Comparison of ENCODE assay signal across 30 mouse cellular contexts in the genomic region with DNA sequence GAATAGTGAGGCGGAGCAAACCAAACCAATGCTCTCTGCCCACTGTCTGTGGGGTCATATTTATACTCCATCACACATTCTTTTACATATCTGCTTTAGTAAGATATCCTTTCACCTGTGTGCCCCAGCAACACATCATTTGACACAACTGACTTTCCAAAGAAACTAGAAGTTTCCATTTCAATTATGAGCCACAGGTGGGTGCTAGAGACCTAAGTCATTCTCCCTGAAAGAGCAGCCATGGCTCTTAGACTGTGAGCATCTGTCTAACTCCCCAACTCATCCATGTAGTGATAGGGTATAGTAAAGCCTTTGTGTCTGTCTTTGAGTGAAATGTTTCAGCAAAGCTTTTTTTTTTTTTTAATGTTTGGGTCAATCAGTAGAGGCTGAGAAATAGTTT. TPM values are rescaled to one million over a fixed set of nuclear protein-coding genes. Genes with fewer than 3 reads are reported as not detected.
DNase-seq lines count a peak whose midpoint lies in the region; ATAC-seq and TF ChIP-seq lines count a peak whose summit lies in the region.
"Had no signal": no experiment of that assay in that cellular context is flagged by ENCODE, and none has a peak within 500 bp of the region (broad histone marks: within the 10 kb centered on the region; RNA-seq: fewer than 3 reads in every experiment).

No protein-coding gene starts in this region.

- peaks cover 3% of the 10 kb centered on the region; the same call in 1 of the 2 replicates for H3K9me3 ChIP-seq in intestine, postnatal 0 days (ENCODE audit: control insufficient read depth)
- no peaks in the 10 kb centered on the region for H3K9me3 ChIP-seq in intestine, embryonic 15.5 days
- no peaks in the 10 kb centered on the region for H3K9me3 ChIP-seq in lung, postnatal 0 days (ENCODE audit: low read length)
- H3K9me3 ChIP-seq in stomach, postnatal 0 days (ENCODE audit: control insufficient read depth, low read length): no peaks in the 10 kb centered on the region
- H3K9me3 ChIP-seq: forebrain, embryonic 10.5 days; forebrain, embryonic 13.5 days; G1E; hindbrain, embryonic 10.5 days had no signal

- intact Hi-C loops in heart, postnatal 10 days (cut with DNase I): no loop called here

- no peak overlapping the region for H3K9ac ChIP-seq in intestine, postnatal 0 days (ENCODE audit: low read depth, low read length)
- no peak overlapping the region for H3K9ac ChIP-seq in intestine, embryonic 15.5 days
- H3K9ac ChIP-seq in lung, postnatal 0 days (replicated peaks; ENCODE audit: low read depth): no peak overlapping the region
- no peak overlapping the region for H3K9ac ChIP-seq in stomach, postnatal 0 days (ENCODE audit: low read length)
- H3K9ac ChIP-seq: forebrain, embryonic 13.5 days; heart, embryonic 13.5 days; hindbrain, embryonic 13.5 days had no signal

- no peaks in the 10 kb centered on the region for H3K27me3 ChIP-seq in intestine, postnatal 0 days (replicated peaks; ENCODE audit: control insufficient read depth, insufficient read depth, low read length)
- H3K27me3 ChIP-seq in intestine, embryonic 15.5 days (replicated peaks): no peaks in the 10 kb centered on the region
- no peaks in the 10 kb centered on the region for H3K27me3 ChIP-seq in lung, postnatal 0 days (replicated peaks; ENCODE audit: insufficient read depth, low read length)
- H3K27me3 ChIP-seq in stomach, postnatal 0 days (ENCODE audit: control insufficient read depth, insufficient read depth, low read length): no peaks in the 10 kb centered on the region; the same call in 1 of the 2 replicates
- H3K27me3 ChIP-seq: CH12.LX had no signal

- 95% methylated on average over 1 of the region's 1 CpGs for WGBS in intestine, postnatal 0 days
- 75% methylated on average over 1 of the region's 1 CpGs for WGBS in intestine, embryonic 15.5 days
- WGBS in lung, postnatal 0 days: 83% methylated on average over 1 of the region's 1 CpGs
- WGBS in stomach, postnatal 0 days: 91% methylated on average over 1 of the region's 1 CpGs

- ATAC-seq in intestine, postnatal 0 days: no peak
- no peak for ATAC-seq in intestine, embryonic 15.5 days
- no peak for ATAC-seq in lung, postnatal 0 days
- no peak for ATAC-seq in stomach, postnatal 0 days (ENCODE audit: low FRiP score, low TSS enrichment)
- ATAC-seq: forebrain, embryonic 13.5 days; hindbrain, embryonic 16.5 days; inflammation-experienced regulatory T-cells, adult 6 months; Patski had no signal

- no peak overlapping the region for H3K27ac ChIP-seq in intestine, postnatal 0 days (ENCODE audit: low read depth, low read length)
- H3K27ac ChIP-seq in intestine, embryonic 15.5 days: no peak overlapping the region
- H3K27ac ChIP-seq in lung, postnatal 0 days (ENCODE audit: low read length): no peak overlapping the region
- H3K27ac ChIP-seq in stomach, postnatal 0 days (replicated peaks): no peak overlapping the region
- H3K27ac ChIP-seq: forebrain, embryonic 10.5 days; forebrain, embryonic 13.5 days; heart, embryonic 13.5 days; hindbrain, embryonic 10.5 days; hindbrain, embryonic 13.5 days had no signal

- no peak overlapping the region for H3K4me2 ChIP-seq in intestine, postnatal 0 days (replicated peaks; ENCODE audit: low read depth)
- H3K4me2 ChIP-seq in intestine, embryonic 15.5 days (replicated peaks): no peak overlapping the region
- no peak overlapping the region for H3K4me2 ChIP-seq in lung, postnatal 0 days (replicated peaks; ENCODE audit: low read depth, low read length)
- H3K4me2 ChIP-seq in stomach, postnatal 0 days (replicated peaks; ENCODE audit: low read depth): no peak overlapping the region
- H3K4me2 ChIP-seq: forebrain, embryonic 13.5 days; heart, embryonic 13.5 days; hindbrain, embryonic 13.5 days had no signal

- no peak for TF ChIP-seq EP300 in lung, postnatal 0 days (IDR thresholded peaks at IDR 0.05)
- TF ChIP-seq EP300 in stomach, postnatal 0 days (optimal IDR thresholded peaks at IDR 0.05): no peak

- peak; percentile 69 for TF ChIP-seq CTCF in intestine, postnatal 0 days (IDR thresholded peaks at IDR 0.05; ENCODE audit: low read depth)
- peak; percentile 35 for TF ChIP-seq CTCF in lung, postnatal 0 days (IDR thresholded peaks at IDR 0.05)
- TF ChIP-seq CTCF in stomach, postnatal 0 days (IDR thresholded peaks at IDR 0.05; ENCODE audit: low read depth): peak; percentile 52

- peak; percentile 9 for DNase-seq in heart, adult 11 months
- DNase-seq in heart, postnatal 10 days: no peak
- DNase-seq in lung, postnatal 0 days (ENCODE audit: low spot score): no peak
- no peak for DNase-seq in lung, postnatal 25 days (ENCODE audit: low spot score)
- DNase-seq in stomach, postnatal 0 days (ENCODE audit: low spot score): no peak
- no peak for DNase-seq in layer of hippocampus, postnatal 10 days (ENCODE audit: low spot score in 2 of 2)
- DNase-seq: adrenal gland, postnatal 10 days; adrenal gland, postnatal 36 days; cerebellum, adult 18-20 months; cerebellum, adult 9-10 months; cerebellum, postnatal 14 days; gastrocnemius, postnatal 25 days; heart, postnatal 36 days had no signal

- no peak overlapping the region for H3K4me3 ChIP-seq in intestine, postnatal 0 days (ENCODE audit: low read depth, low read length)
- H3K4me3 ChIP-seq in intestine, embryonic 15.5 days (replicated peaks): no peak overlapping the region
- H3K4me3 ChIP-seq in lung, postnatal 0 days (ENCODE audit: low read depth, low read length): no peak overlapping the region
- no peak overlapping the region for H3K4me3 ChIP-seq in stomach, postnatal 0 days (ENCODE audit: low read depth, low read length)
- H3K4me3 ChIP-seq: forebrain, embryonic 10.5 days; forebrain, embryonic 13.5 days; heart, embryonic 13.5 days; hindbrain, embryonic 10.5 days; hindbrain, embryonic 13.5 days had no signal

- H3K4me1 ChIP-seq in intestine, postnatal 0 days (replicated peaks; ENCODE audit: control insufficient read depth, insufficient read depth, low read length): no peaks in the 10 kb centered on the region
- no peaks in the 10 kb centered on the region for H3K4me1 ChIP-seq in intestine, embryonic 15.5 days (replicated peaks)
- H3K4me1 ChIP-seq in lung, postnatal 0 days (ENCODE audit: insufficient read depth, low read depth, low read length): no peaks in the 10 kb centered on the region
- no peaks in the 10 kb centered on the region for H3K4me1 ChIP-seq in stomach, postnatal 0 days (replicated peaks; ENCODE audit: control insufficient read depth, insufficient read depth)
- H3K4me1 ChIP-seq: forebrain, embryonic 10.5 days; forebrain, embryonic 13.5 days; heart, embryonic 13.5 days; hindbrain, embryonic 10.5 days; hindbrain, embryonic 13.5 days had no signal

- H3K36me3 ChIP-seq in intestine, postnatal 0 days (ENCODE audit: control insufficient read depth, insufficient read depth): no peaks in the 10 kb centered on the region
- H3K36me3 ChIP-seq in intestine, embryonic 15.5 days: no peaks in the 10 kb centered on the region
- H3K36me3 ChIP-seq in lung, postnatal 0 days (ENCODE audit: insufficient read depth, low read length): no peaks in the 10 kb centered on the region
- H3K36me3 ChIP-seq in stomach, postnatal 0 days (ENCODE audit: control insufficient read depth, insufficient read depth, low read length): no peaks in the 10 kb centered on the region
- H3K36me3 ChIP-seq: forebrain, embryonic 10.5 days; G1E; heart, embryonic 13.5 days; hindbrain, embryonic 10.5 days; hindbrain, embryonic 13.5 days had no signal

RNA-seq across cellular contexts. Expression of gene H2-Ab1, which starts 14.6 kb away (rescaled TPM):
- 1 to 10 TPM; 4.4 to 4.7 TPM for total RNA-seq in heart, postnatal 10 days (2021)
- polyA plus RNA-seq in intestine, postnatal 0 days (2015; fragmentation: Nextera tagmentation; extraction: Ambion mirVana): 53.8 and 53.9 TPM in 2 replicates
- 17.1 and 21.4 TPM in 2 replicates for polyA plus RNA-seq in intestine, embryonic 15.5 days (2015; fragmentation: Nextera tagmentation; extraction: Ambion mirVana)
- 17.8 and 19.2 TPM in 2 replicates for polyA plus RNA-seq in lung, postnatal 0 days (2015; fragmentation: Nextera tagmentation; extraction: Ambion mirVana)
- polyA plus RNA-seq in stomach, postnatal 0 days (2015; fragmentation: Nextera tagmentation; extraction: Ambion mirVana): 19.3 and 20.1 TPM in 2 replicates
- 1 to 10 TPM; 1.6 to 1.8 TPM for total RNA-seq in layer of hippocampus, postnatal 10 days (2021)
- polyA plus RNA-seq: C2C12 had no signal

RNA-seq across cellular contexts. Expression of gene H2-Aa, which starts 15.5 kb away (rescaled TPM):
- 1 to 10 TPM; 4.9 to 5.4 TPM for total RNA-seq in heart, postnatal 10 days (2021)
- 35.8 and 41.2 TPM in 2 replicates for polyA plus RNA-seq in intestine, postnatal 0 days (2015; fragmentation: Nextera tagmentation; extraction: Ambion mirVana)
- polyA plus RNA-seq in intestine, embryonic 15.5 days (2015; fragmentation: Nextera tagmentation; extraction: Ambion mirVana): 10.2 TPM in 2 replicates
- 15.8 and 20.6 TPM in 2 replicates for polyA plus RNA-seq in lung, postnatal 0 days (2015; fragmentation: Nextera tagmentation; extraction: Ambion mirVana)
- polyA plus RNA-seq in stomach, postnatal 0 days (2015; fragmentation: Nextera tagmentation; extraction: Ambion mirVana): 6.8 and 8.2 TPM in 2 replicates
- under 1 TPM; 0.64 to 0.69 TPM for total RNA-seq in layer of hippocampus, postnatal 10 days (2021)
- total RNA-seq: G1E had no signal
- polyA plus RNA-seq: C2C12; embryonic facial prominence, embryonic 11.5 days; G1E; hindbrain, embryonic 10.5 days; Patski had no signal

RNA-seq across cellular contexts. Expression of gene H2-Ob, which starts 33.4 kb away (rescaled TPM):
- under 1 TPM; 0.77 to 0.92 TPM for total RNA-seq in heart, postnatal 10 days (2021)
- polyA plus RNA-seq in intestine, postnatal 0 days (2015; fragmentation: Nextera tagmentation; extraction: Ambion mirVana): 0.17 and 0.30 TPM in 2 replicates
- polyA plus RNA-seq in intestine, embryonic 15.5 days (2015; fragmentation: Nextera tagmentation; extraction: Ambion mirVana): 0.06 and 0.13 TPM in 2 replicates
- 0.43 and 1.2 TPM in 2 replicates for polyA plus RNA-seq in lung, postnatal 0 days (2015; fragmentation: Nextera tagmentation; extraction: Ambion mirVana)
- polyA plus RNA-seq in stomach, postnatal 0 days (2015; fragmentation: Nextera tagmentation; extraction: Ambion mirVana): 0.13 and 0.16 TPM in 2 replicates
- under 1 TPM; 0.18 to 0.33 TPM for total RNA-seq in layer of hippocampus, postnatal 10 days (2021)
- polyA plus RNA-seq: C2C12; embryonic facial prominence, embryonic 11.5 days; forebrain, embryonic 10.5 days; forebrain, embryonic 13.5 days; G1E; heart, embryonic 13.5 days; Patski had no signal

RNA-seq across cellular contexts. Expression of gene H2-Eb1, which starts 33.6 kb away (rescaled TPM):
- 1 to 10 TPM; 7.5 to 8.4 TPM for total RNA-seq in heart, postnatal 10 days (2021)
- polyA plus RNA-seq in intestine, postnatal 0 days (2015; fragmentation: Nextera tagmentation; extraction: Ambion mirVana): 24.1 and 25.1 TPM in 2 replicates
- polyA plus RNA-seq in intestine, embryonic 15.5 days (2015; fragmentation: Nextera tagmentation; extraction: Ambion mirVana): 6.9 and 7.4 TPM in 2 replicates
- 11.9 and 12.6 TPM in 2 replicates for polyA plus RNA-seq in lung, postnatal 0 days (2015; fragmentation: Nextera tagmentation; extraction: Ambion mirVana)
- 5.6 and 6.7 TPM in 2 replicates for polyA plus RNA-seq in stomach, postnatal 0 days (2015; fragmentation: Nextera tagmentation; extraction: Ambion mirVana)
- 1 to 10 TPM; 1.3 to 2.3 TPM for total RNA-seq in layer of hippocampus, postnatal 10 days (2021)
- total RNA-seq: G1E had no signal
- polyA plus RNA-seq: C2C12, G1E had no signal

RNA-seq across cellular contexts. Expression of gene H2-Eb2, which starts 53.4 kb away (rescaled TPM):
- not detected for total RNA-seq in heart, postnatal 10 days (2021)
- polyA plus RNA-seq in intestine, postnatal 0 days (2015; fragmentation: Nextera tagmentation; extraction: Ambion mirVana): not detected in 2 replicates
- polyA plus RNA-seq in intestine, embryonic 15.5 days (2015; fragmentation: Nextera tagmentation; extraction: Ambion mirVana): not detected in 2 replicates
- polyA plus RNA-seq in lung, postnatal 0 days (2015; fragmentation: Nextera tagmentation; extraction: Ambion mirVana): not detected in 2 replicates
- not detected in 2 replicates for polyA plus RNA-seq in stomach, postnatal 0 days (2015; fragmentation: Nextera tagmentation; extraction: Ambion mirVana)
- total RNA-seq in layer of hippocampus, postnatal 10 days (2021): not detected
- total RNA-seq: adrenal gland, adult 18-20 months; adrenal gland, postnatal 36 days; gastrocnemius, adult 8-10 months; gastrocnemius, postnatal 25 days; heart, postnatal 36 days had no signal
- polyA plus RNA-seq: C2C12; embryonic facial prominence, embryonic 11.5 days; embryonic facial prominence, embryonic 14.5 days; forebrain, embryonic 10.5 days; forebrain, embryonic 13.5 days; G1E; heart, embryonic 13.5 days; hindbrain, embryonic 10.5 days; Patski had no signal
